Mouse (Mus musculus) testis, postnatal 14 days (tissue): ENCODE data around the gene C9.

Experiments used
- DNase-seq: peaks from one replicate; pipeline ENCODE4 v3.0.0; 2021; ENCODE audit warnings: low spot score

The C9 gene

DNA sequence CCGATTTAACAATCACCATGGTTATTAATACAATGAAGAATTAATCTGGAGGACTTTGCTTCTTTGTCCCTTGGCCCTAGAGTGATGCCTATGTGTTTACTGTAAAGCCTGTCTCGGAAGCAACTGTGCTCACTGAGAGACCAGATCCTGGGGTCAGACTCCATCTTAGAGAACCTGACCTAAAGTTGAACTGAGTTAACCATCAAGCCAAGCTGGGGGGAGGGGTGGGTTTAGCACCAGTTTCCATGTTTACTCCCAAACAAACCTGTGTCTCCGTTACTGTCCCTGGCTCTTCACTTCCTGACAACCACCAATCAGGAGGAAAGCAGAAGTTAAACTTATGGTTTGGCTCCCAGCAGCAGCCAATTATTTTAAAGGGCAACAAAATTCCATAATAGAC, 38.4 kb downstream of the C9 start:
- no peak for DNase-seq

DNA sequence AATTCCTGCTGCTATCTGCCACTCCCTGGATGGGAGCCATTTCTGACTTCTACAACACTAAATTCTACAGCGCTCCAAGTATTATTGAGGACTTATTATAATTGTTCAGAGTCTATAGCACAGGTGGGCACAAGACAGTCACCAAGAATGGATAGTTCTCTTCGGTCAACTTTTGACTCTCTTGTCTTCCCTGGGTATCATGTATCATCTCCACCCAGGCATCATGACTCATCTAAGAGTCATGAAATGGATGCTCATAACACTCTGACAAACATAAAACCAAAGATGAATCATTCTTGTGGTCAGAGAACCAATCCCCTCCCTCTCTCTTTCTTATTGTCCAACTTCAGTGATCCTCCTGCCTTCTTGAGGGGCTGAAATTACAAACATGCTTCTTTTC, 47.3 kb downstream of the C9 start:
- DNase-seq = no peak

DNA sequence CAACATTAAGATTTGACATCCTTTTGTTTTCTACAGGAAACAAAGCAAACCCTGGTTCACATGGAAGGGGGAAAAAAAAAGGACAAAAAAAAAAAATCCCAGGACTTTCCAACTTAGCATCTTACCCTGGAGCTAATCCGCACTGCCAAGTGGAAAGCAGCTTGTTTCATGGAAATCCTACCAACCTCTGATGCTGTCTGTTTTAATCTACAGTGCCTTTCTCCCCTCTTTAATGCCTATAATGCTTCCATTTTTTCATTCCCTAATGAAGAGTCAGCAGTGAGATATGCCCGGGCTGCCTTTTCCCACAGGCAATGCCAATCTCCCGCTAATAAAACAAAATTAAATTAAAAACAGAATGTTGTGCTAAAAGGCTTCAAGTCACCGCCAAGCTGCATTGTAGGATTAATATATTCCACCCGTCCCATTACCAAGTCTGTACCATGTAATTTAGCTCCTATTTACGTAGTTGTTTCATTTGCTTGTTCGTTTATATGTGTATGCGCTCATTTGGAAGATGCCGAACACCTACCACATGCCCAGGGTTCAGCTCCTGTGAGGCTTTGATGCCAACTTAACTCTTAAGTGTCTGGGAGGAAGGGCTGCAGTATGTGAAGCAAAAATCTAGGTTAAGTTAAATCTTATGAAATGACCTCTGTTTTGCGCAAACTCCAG, 53.4 kb downstream of the C9 start:
- DNase-seq = no peak

DNA sequence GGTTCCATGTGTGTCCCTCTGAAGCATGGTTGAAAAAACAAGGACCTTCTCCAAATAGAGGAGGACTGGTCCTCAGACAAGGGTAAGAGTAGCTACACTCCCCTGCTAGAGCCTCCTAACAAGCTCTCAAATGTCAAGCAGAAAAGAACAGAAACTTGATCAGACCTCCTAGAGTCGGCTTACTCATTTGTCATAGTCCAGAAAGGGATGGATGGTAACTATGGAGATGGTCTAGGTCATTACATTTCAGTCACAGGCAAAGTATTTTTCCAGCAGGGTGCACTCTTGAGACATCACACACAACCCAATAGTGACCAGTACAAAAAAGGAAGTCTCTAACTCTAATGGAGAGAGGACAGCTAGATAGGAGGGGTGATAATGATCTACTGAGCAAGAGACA, 55.7 kb downstream of the C9 start:
- DNase-seq = no peak

DNA sequence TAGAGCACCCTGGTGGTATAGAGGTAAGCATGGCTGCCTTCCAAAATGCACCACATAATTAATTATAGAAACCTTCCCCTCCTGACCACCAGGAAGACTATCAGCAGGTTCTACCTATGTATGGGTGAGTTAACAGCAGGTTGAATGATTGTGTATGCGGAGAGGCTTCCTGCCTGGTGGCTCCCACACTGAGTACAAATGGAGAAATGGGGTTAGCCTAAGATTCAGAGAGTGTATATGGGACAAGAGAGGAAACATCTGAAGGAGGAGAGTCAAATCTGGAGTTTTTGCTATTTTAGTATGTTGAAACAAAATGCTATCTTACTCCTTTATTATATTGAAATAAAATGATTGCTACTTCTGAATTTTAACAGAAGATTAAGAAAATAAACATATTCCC, 72.4 kb downstream of the C9 start:
- DNase-seq = no peak

DNA sequence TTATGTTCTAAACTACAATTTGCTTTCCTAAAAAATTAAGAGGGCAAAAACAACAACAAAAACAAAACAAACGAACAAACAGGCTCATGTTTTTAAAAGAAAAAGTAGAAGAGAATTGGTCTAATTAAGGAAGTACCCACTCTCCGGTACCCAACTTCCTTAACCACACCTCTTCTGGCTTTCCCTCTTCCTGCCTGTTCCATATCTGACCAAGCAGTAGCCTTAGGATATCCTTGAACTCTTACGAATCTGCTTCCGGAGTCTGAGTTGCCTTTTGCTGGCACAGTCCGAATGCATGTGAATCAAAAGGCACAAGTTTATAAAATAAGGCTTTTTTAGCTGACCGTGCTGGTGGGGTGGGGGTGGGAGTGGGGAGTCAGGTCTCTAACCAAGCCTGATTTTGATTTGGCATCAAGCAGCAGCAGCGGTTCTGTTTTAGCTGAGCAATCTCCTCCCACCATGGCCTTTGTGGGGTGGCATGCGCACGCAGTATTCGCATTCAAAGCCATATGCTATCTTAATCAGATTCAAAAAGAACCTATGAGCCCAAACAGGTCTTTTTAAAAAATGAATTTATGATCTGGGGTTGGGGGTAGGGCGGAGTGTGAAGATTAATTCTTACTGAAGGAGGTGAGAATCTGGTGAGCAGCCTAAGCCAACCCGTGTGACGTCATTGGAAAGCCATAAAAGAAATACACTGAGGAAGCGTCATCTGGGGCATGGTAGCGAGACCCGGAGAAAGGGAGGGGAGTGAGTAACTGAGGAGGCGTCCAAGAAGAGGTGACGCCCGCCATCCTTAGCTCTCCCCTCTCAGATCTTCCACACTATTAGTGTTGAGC, 74.5 kb downstream of the C9 start:
- DNase-seq = no peak

DNA sequence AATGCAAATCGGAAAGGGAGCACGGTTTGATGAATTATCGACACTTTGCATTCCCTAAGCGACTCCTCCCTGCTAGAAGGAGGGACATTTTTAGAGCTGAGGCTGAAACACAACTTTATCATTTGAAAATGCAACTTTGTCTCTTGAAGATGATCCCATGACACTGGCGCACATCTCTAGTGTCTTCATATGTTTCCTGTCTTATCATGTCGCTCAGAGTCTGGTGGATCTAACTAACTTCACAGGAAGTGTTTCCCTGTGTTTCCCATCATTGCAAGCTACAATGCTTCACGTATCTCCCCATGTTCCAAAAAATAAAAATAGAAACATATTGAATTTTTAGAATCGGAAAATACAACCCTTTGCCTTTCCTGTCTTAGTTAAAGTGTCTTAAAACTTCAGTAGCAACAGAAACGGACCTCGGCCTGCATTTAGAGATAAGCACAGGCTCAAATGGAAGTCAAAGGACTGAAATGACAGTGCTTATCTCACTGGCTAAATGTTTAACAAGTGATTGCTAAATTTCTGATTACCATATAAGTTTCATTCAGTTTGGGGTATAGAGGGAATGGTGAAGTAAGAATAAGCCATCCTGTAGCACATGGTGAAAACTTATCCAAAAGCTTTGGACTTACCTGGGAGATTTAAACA, 75.5 kb downstream of the C9 start:
- no peak for DNase-seq

DNA sequence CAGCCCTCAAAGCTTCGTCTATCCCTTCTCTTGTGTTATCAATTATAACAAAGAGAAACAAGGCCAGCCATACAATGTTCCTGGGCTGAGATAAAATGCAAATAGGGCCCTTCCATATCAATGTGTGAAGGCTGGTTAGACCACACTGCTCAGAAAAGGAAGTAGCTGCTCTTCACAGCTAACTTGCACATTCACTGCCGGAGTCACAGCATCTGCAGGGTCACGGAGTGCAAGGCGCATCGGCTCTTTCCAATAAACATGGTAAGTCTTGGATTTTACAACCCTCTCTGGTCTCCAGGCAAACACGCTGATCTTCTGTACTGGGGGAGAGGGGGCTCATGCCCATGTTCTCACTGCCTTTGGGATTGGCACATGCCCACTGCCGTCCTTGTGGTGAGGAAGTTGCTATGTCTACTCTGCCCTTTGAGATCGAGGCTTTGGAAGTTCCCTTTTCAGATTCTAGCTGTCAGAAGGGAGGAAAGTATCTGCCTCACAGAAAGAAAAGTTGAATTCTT, 77.6 kb downstream of the C9 start, which contains the start of gene Fyb:
Fyb (plus strand) TSS at position 201 of the 515 bp plus-strand sequence.
- DNase-seq = no peak

DNA sequence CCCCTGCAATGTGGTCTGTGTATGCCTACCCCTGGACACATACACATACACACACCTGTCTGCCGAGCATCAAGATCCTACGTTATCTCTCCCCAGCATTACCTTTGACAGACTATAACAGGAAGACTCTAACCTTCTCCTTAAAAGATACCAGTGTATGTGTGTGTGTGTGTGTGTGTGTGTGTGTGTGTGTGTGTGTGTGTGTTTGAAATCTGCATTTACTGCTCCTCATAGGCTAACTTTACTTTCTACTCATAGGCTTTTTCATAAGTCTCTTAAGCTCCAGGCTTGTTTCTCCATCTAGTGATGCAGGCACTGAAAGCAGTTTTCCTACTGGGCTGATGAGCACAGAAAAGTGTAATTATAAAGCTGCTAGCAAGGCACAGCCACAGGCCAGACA, 79.7 kb downstream of the C9 start:
- DNase-seq = no peak

DNA sequence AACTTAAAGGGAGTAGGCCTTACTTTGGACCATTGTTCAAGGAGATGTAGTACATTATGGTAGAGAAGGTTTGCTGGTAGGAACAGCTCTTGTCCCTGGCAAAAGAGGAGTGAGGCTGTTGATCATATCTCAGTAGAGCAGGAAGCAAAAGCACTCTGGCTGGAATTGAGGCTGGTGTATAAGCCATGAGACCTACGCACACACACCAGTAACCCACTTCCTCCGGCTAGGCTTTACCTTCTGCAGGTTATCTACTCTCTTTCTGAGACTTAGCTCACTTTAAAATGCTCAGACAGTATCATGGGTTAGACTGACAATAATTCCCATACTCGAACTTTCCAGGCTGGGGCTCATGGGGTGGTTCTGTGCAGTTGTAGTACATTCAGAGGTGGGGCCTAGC, 80.3 kb downstream of the C9 start:
- no peak for DNase-seq

DNA sequence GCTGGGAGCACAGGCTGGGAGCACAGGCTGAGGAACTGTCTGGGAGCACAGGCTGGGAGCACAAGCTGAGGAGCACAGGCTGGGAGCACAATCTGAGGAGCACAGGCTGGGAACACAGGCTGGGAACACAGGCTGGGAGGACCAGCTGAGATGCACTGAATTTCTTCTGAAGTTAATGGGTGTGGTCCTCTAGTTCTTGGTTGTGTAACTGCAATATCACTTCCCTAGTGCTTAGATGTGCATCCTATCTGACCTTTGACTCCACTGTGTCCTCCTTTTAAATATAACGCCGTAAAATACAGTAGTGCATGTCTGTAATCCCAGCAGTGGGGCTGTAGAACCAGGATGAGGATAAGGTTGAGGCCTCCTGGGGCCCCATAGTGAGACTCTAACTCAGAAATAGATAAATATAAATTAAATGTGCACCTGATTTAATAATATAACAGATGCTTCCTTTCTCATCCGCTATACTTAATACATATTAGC, 88.8 kb downstream of the C9 start:
- DNase-seq = no peak

DNA sequence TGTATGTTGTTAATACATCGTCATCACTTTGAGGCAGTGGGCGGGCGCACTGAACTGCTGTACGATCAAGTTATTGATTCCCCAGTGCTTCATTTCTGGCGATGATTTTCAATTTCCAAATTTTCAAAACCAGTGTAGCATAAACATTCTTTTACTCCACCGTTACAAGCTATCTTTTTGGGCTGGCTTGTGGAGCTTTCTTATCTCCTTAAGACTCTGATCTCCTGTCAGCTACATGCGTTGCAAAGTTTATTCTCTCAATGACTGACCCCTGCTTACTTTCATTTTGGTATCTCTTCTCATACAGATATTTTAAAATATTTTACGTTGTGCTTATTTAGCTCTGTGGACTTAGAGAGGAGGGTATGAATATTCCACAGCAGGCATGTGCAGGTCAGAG, 89.5 kb downstream of the C9 start:
- DNase-seq = no peak

DNA sequence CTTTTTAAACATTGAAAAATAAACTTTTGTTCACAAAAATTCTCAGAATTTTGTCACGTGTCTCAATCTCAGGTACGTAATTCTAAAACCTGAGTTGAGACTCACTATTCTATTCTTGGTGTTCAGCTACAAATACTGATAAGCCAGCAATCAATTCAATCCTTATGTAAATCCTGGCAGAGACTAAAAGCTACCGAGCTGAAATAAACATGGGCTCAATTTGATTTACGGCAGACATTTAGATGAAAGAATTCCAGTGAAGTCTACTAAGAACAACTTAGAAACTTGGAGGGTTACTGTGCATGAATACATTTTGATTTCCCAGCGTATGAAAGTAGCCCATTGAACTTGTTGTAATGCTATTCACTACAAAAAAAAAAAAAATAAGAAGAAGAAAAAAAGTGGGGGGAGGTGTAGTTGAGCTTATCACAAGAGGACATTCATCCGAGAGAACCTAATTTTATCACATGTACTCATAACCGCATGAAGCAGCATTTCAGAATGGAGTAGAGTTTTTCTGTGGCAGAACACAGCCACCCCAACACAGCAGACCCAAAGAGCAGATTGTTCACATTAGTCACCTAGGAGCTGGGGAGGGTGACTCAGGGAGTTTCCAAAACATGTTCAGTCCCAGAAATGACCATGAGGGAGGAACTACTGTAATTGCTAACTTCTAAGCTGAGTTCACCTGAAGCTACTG, 94.7 kb downstream of the C9 start:
- DNase-seq = no peak
